8 mouse cellular contexts compared by ENCODE assay signal in genomic region chr10:58932151-58932773, GRCm38 (mm10).
DNase-seq lines count a peak whose midpoint lies in the region; ATAC-seq lines count a peak whose summit lies in the region.

No protein-coding gene starts in this region.

- peak overlapping the region; percentile 31 for H3K4me3 ChIP-seq in heart, embryonic 15.5 days
- no peak overlapping the region for H3K4me3 ChIP-seq in liver, embryonic 12.5 days

- WGBS in heart, embryonic 15.5 days = 13% methylated on average over 22 of the region's 22 CpGs
- 35% methylated on average over 22 of the region's 22 CpGs for WGBS in liver, embryonic 12.5 days (ENCODE audit: insufficient replicate concordance)

- peak overlapping the region; percentile 38; the same call in 1 of the 2 replicates for H3K27ac ChIP-seq in heart, embryonic 15.5 days
- H3K27ac ChIP-seq in liver, embryonic 12.5 days = no peak overlapping the region

- H3K4me2 ChIP-seq in heart, embryonic 15.5 days = peak overlapping the region; percentile 56
- H3K4me2 ChIP-seq in liver, embryonic 12.5 days = peak overlapping the region; percentile 19; the same call in 1 of the 2 replicates

- no peaks in the 10 kb centered on the region; the same call in 1 of the 2 replicates for H3K9me3 ChIP-seq in heart, embryonic 15.5 days (replicated peaks)
- no peaks in the 10 kb centered on the region for H3K9me3 ChIP-seq in liver, embryonic 12.5 days (replicated peaks)

- DNase-seq in right cerebral cortex, postnatal 4 days = peak; percentile 16
- DNase-seq in right cerebral cortex, postnatal 14 days = no peak
- DNase-seq in skeletal muscle tissue, adult 2 months (ENCODE audit: low read depth, low spot score) = peak; percentile 34
- no peak for DNase-seq in right cerebral cortex, adult 18-20 months
- DNase-seq in adrenal gland, postnatal 4 days (ENCODE audit: low spot score in 2 of 2) = no peak

- no peaks in the 10 kb centered on the region for H3K36me3 ChIP-seq in heart, embryonic 15.5 days
- H3K36me3 ChIP-seq in liver, embryonic 12.5 days = no peaks in the 10 kb centered on the region

- no peak overlapping the region for H3K9ac ChIP-seq in heart, embryonic 15.5 days
- no peak overlapping the region for H3K9ac ChIP-seq in liver, embryonic 12.5 days

- H3K27me3 ChIP-seq in heart, embryonic 15.5 days = peaks cover 91% of the 10 kb centered on the region
- H3K27me3 ChIP-seq in liver, embryonic 12.5 days (replicated peaks) = no peaks in the 10 kb centered on the region

- peaks cover 20% of the 10 kb centered on the region for H3K4me1 ChIP-seq in heart, embryonic 15.5 days (replicated peaks)
- H3K4me1 ChIP-seq in liver, embryonic 12.5 days = no peaks in the 10 kb centered on the region

- peak; percentile 75 for ATAC-seq in heart, embryonic 15.5 days (replicated peaks; ENCODE audit: insufficient number of reproducible peaks, insufficient read depth, low FRiP score, low read depth)
- ATAC-seq in liver, embryonic 12.5 days = no peak
- ATAC-seq in monocyte, adult 5-6 weeks (replicated peaks; ENCODE audit: insufficient number of reproducible peaks, low FRiP score, low TSS enrichment, poor library complexity, severe bottlenecking) = no peak

Comparison
In these comparisons a context has a peak if more than half of its experiments do, and no peak if none do; other contexts are left out.
1. DNase-seq: peak in right cerebral cortex, postnatal 4 days (single experiment) and skeletal muscle tissue, adult 2 months (single experiment); none in right cerebral cortex, postnatal 14 days (single experiment), right cerebral cortex, adult 18-20 months (single experiment) and adrenal gland, postnatal 4 days (0 of 2).